Mouse (Mus musculus) G1E (cell line): ENCODE measurements around the gene Bsdc1. TPM values are rescaled to one million over a fixed set of nuclear protein-coding genes. Genes with fewer than 3 reads are reported as not detected.
"Not testable (repeated sequence)": the region's sequence is repeated elsewhere in the genome, so short reads cannot be mapped to it uniquely, and the experiment has no call there.

Experiments used
- ATAC-seq: 2 replicates; pipeline ENCODE4 v1.8.0; 2016; ENCODE audit warnings: mild to moderate bottlenecking; ENCODE audit not compliant: insufficient number of reproducible peaks, poor library complexity, low FRiP score, severe bottlenecking; ENCODE audit errors: extremely low read depth
- DNase-seq: peaks from one replicate; pipeline ENCODE4 v3.0.0; 2012; ENCODE audit warnings: low spot score
- H3K27me3 ChIP-seq: 2 replicates; pipeline ENCODE4 v1.6.1; 2012; ENCODE audit warnings: mild to moderate bottlenecking, low read length, inconsistent platforms; ENCODE audit not compliant: insufficient read depth
- H3K36me3 ChIP-seq: replicated peaks from 2 replicates; pipeline ENCODE3; 2012; ENCODE audit warnings: mild to moderate bottlenecking, inconsistent platforms
- H3K4me1 ChIP-seq: 2 replicates; pipeline ENCODE4 v1.6.1; 2012; ENCODE audit warnings: low read depth, low read length, inconsistent platforms, mixed read lengths; ENCODE audit not compliant: insufficient read depth
- H3K4me3 ChIP-seq: 2 replicates; pipeline ENCODE4 v1.5.1; 2012; ENCODE audit warnings: low read depth, mild to moderate bottlenecking, inconsistent platforms, low read length, moderate library complexity, mixed read lengths
- H3K9me3 ChIP-seq: replicated peaks from 2 replicates; pipeline ENCODE4 v1.6.1; 2012; ENCODE audit warnings: inconsistent platforms
- CTCF ChIP-seq: IDR thresholded peaks from 2 replicates; pipeline ENCODE4 v1.5.1; 2012; ENCODE audit warnings: low read depth, low read length, inconsistent platforms, mixed read lengths
- GATA1 ChIP-seq: IDR thresholded peaks from 2 replicates; pipeline ENCODE4 v1.6.1; 2012; ENCODE audit warnings: borderline replicate concordance, low read length, inconsistent platforms, mixed read lengths
- GATA2 ChIP-seq: IDR thresholded peaks from 2 replicates; pipeline ENCODE4 v1.6.1; 2012; ENCODE audit warnings: low read depth, low read length, inconsistent platforms, borderline replicate concordance
- POLR2AphosphoS5 ChIP-seq: IDR thresholded peaks from 2 replicates; pipeline ENCODE4 v1.6.1; 2012; ENCODE audit warnings: low read depth, low read length, inconsistent platforms; ENCODE audit not compliant: insufficient replicate concordance
- TAL1 ChIP-seq: conservative IDR thresholded peaks from 2 replicates; pipeline ENCODE4 v1.6.1; 2012; ENCODE audit warnings: low read depth, low read length, inconsistent platforms, mixed read lengths
- polyA plus RNA-seq: library from polyadenylated mRNA; stranded (reverse); fragments of >175 nt; gene quantifications from 2 replicates; pipeline ENCODE4 v1.2.3, GENCODE M21; 2012
- total RNA-seq, 2 experiments: library from RNA; stranded (forward) in 1 of 2; stranded (reverse) in 1 of 2; fragments of 200-1000 nt in 1 of 2; fragments of >200 nt in 1 of 2; fragmentation: Nextera tagmentation in 1 of 2; gene quantifications; 2 replicates each; pipeline ENCODE4 v1.2.3; 2014 to 2017

The Bsdc1 gene
- total and polyA plus RNA-seq, 3 experiments: 28.4 to 91.3 (median 34.8) TPM

GRCm38 (mm10) chr4:129516925-129517324 lies 55.5 kb downstream of the Bsdc1 start:
- H3K4me1 ChIP-seq: peaks cover 21% of the 10 kb centered on the region
- ATAC-seq (no peak), DNase-seq (no peak)
- H3K9me3 ChIP-seq: no peaks in the 10 kb centered on the region
- H3K27me3 ChIP-seq: peaks cover 28% of the 10 kb centered on the region
- H3K4me3 ChIP-seq: no peak overlapping the region
- H3K36me3 ChIP-seq: peaks cover 59% of the 10 kb centered on the region
- no peak for TF ChIP-seq GATA1
- no peak for TF ChIP-seq TAL1
- TF ChIP-seq CTCF: no peak
- TF ChIP-seq GATA2: no peak

DNA sequence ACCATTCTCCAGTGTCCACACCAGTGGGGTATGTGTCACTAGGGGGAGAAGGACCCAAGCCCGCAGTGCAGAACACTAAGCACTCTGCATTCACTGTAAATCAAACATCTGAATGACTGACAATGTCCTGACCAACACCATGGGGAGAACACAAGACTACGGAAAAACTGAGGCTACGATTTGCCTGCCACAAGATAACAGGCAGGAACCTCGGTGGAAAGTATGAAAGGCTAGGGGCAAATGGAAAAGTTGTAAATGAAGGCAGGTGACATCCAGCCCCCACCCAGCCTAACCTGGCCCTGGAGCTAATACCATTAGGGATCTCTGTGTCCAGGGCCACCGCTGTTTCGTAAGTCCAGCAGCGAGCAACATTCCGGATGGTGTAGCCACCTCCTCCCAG lies 57.1 kb downstream of the Bsdc1 start:
- H3K36me3 ChIP-seq: peaks cover 75% of the 10 kb centered on the region
- ATAC-seq: no peak
- H3K4me3 ChIP-seq: no peak overlapping the region
- no peaks in the 10 kb centered on the region for H3K9me3 ChIP-seq
- peaks cover 13% of the 10 kb centered on the region; the same call in 1 of the 2 replicates for H3K27me3 ChIP-seq
- no peak for TF ChIP-seq GATA2
- no peak for TF ChIP-seq POLR2AphosphoS5
- TF ChIP-seq TAL1: no peak
- TF ChIP-seq GATA1: no peak
- no peak for TF ChIP-seq CTCF
- peaks cover 14% of the 10 kb centered on the region for H3K4me1 ChIP-seq
- DNase-seq: no peak

DNA sequence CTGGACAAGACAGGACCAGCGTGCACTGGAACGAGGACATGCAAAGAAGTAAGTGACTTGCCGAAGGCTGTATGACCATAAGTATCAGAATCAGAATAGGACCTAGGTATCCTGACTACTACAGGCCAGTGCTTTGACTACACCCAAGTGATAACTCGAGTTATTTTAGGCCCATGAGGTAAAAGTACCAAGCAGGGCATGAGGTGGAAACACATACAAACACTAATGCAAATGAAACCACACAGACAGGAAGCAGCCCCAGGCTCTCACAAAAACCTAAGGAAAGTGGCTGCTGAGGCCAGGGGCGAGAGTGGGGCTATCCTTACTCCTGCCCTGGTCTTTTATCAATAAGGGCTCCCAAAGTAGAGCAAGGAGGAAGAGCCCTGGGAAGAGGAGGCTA lies 64.0 kb downstream of the Bsdc1 start:
- Histone ChIP-seq H3K4me1 (no peaks in the 10 kb centered on the region; the same call in 1 of the 2 replicates), H3K36me3 (peaks cover 82% of the 10 kb centered on the region), H3K27me3 (no peaks in the 10 kb centered on the region), H3K4me3 (no peak overlapping the region), H3K9me3 (no peaks in the 10 kb centered on the region)
- DNase-seq (no peak), ATAC-seq (no peak)
- TF ChIP-seq POLR2AphosphoS5 (no peak), TAL1 (no peak), CTCF (no peak), GATA1 (no peak), GATA2 (no peak)

DNA sequence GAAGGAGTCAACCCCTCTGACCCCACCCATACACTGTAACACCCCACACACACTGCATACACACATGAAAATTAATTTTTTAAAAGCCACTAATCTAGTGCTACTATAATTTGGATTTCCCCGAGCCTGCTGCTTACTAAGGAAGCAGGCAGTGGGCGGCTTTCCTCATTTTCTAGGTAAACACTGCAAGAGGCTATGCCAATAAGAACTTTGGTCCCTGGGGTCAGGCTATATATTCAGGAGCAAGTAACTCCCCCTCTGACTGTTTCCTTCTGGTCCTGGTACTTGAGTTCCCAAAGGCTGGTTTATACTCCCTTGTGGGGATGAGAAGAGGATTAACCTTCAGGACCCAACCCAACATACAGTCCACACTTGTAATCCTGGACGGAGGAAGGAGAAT lies 64.5 kb downstream of the Bsdc1 start:
- Histone ChIP-seq H3K36me3 (peaks cover 83% of the 10 kb centered on the region), H3K27me3 (no peaks in the 10 kb centered on the region), H3K9me3 (no peaks in the 10 kb centered on the region), H3K4me3 (no peak overlapping the region), H3K4me1 (no peaks in the 10 kb centered on the region; the same call in 1 of the 2 replicates)
- no peak for DNase-seq
- ATAC-seq: no peak
- no peak for TF ChIP-seq POLR2AphosphoS5
- no peak for TF ChIP-seq TAL1
- TF ChIP-seq CTCF: no peak
- no peak for TF ChIP-seq GATA1
- no peak for TF ChIP-seq GATA2

DNA sequence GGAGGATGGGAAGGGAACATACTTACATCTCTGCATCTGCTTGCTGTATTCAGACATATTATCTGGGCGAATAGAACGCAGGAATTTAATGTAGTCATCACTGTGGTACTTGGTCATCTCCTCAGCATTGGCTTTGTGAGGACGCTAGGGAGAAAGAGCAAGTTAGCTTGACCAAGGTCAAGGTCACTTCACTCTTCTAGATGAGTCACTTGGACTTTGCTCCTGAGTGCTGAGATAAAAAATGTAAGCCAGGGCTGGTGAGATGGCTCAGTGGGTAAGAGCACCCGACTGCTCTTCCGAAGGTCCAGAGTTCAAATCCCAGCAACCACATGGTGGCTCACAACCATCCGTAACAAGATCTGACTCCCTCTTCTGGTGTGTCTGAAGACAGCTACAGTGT lies 67.5 kb downstream of the Bsdc1 start:
- ATAC-seq, H3K4me1 ChIP-seq: not testable (repeated sequence)
- peaks cover 78% of the 10 kb centered on the region for H3K36me3 ChIP-seq

More for the DNA sequence above, 67.5 kb downstream of the Bsdc1 start:
- not testable (repeated sequence) for H3K9me3 ChIP-seq, H3K27me3 ChIP-seq, DNase-seq, H3K4me3 ChIP-seq

Other genes starting within 250 kb of the Bsdc1 start
- gene C77080, start 200.2 kb upstream of the Bsdc1 start, total RNA-seq (2014; fragmentation: Nextera tagmentation): 67.9 and 76.6 TPM in 2 replicates
- gene C77080, start 200.2 kb upstream of the Bsdc1 start, total RNA-seq (2017): 22.0 and 23.6 TPM in 2 replicates
- 182 and 196 TPM in 2 replicates for gene C77080, start 200.2 kb upstream of the Bsdc1 start, polyA plus RNA-seq
- 17.2 and 18.7 TPM in 2 replicates for gene Sync, start 174.0 kb upstream of the Bsdc1 start, total RNA-seq (2014; fragmentation: Nextera tagmentation)
- gene Sync, start 174.0 kb upstream of the Bsdc1 start, total RNA-seq (2017): 2.1 TPM in 2 replicates
- gene Sync, start 174.0 kb upstream of the Bsdc1 start, polyA plus RNA-seq: 6.1 and 6.9 TPM in 2 replicates
- gene Rbbp4, start 126.2 kb upstream of the Bsdc1 start, total RNA-seq (2014; fragmentation: Nextera tagmentation): 223 and 238 TPM in 2 replicates
- gene Rbbp4, start 126.2 kb upstream of the Bsdc1 start, total RNA-seq (2017): 120 and 127 TPM in 2 replicates
- gene Rbbp4, start 126.2 kb upstream of the Bsdc1 start, polyA plus RNA-seq: 64.7 and 74.1 TPM in 2 replicates
- gene Zbtb8os, start 125.9 kb upstream of the Bsdc1 start, total RNA-seq (2014; fragmentation: Nextera tagmentation): 12.0 and 15.3 TPM in 2 replicates
- 57.2 and 77.1 TPM in 2 replicates for gene Zbtb8os, start 125.9 kb upstream of the Bsdc1 start, total RNA-seq (2017)
- gene Zbtb8os, start 125.9 kb upstream of the Bsdc1 start, polyA plus RNA-seq: 2.3 and 2.8 TPM in 2 replicates
- gene Zbtb8a, start 83.5 kb upstream of the Bsdc1 start, total RNA-seq (2014; fragmentation: Nextera tagmentation): not detected in 2 replicates
- gene Zbtb8a, start 83.5 kb upstream of the Bsdc1 start, total RNA-seq (2017): 0.64 and 0.87 TPM in 2 replicates
- gene Zbtb8a, start 83.5 kb upstream of the Bsdc1 start, polyA plus RNA-seq: 0.14 and 0.17 TPM in 2 replicates
- not detected in 2 replicates for gene Zbtb8b, start 20.7 kb upstream of the Bsdc1 start, total RNA-seq (2014; fragmentation: Nextera tagmentation)
- gene Zbtb8b, start 20.7 kb upstream of the Bsdc1 start, total RNA-seq (2017): 0.06 and 0.16 TPM in 2 replicates
- not detected in 2 replicates for gene Zbtb8b, start 20.7 kb upstream of the Bsdc1 start, polyA plus RNA-seq
- gene Tssk3, start 29.4 kb downstream of the Bsdc1 start, total RNA-seq (2014; fragmentation: Nextera tagmentation): not detected in 2 replicates
- 0.38 TPM in 1 of 2 replicates, not detected in the other for gene Tssk3, start 29.4 kb downstream of the Bsdc1 start, total RNA-seq (2017)
- not detected in 2 replicates for gene Tssk3, start 29.4 kb downstream of the Bsdc1 start, polyA plus RNA-seq
- not detected in 2 replicates for gene Fam229a, start 29.6 kb downstream of the Bsdc1 start, total RNA-seq (2014; fragmentation: Nextera tagmentation)
- not detected in 2 replicates for gene Fam229a, start 29.6 kb downstream of the Bsdc1 start, total RNA-seq (2017)
- 0.31 TPM in 1 of 2 replicates, not detected in the other for gene Fam229a, start 29.6 kb downstream of the Bsdc1 start, polyA plus RNA-seq
- gene Marcksl1, start 52.0 kb downstream of the Bsdc1 start, total RNA-seq (2014; fragmentation: Nextera tagmentation): 14.5 and 18.7 TPM in 2 replicates
- 13.4 and 13.6 TPM in 2 replicates for gene Marcksl1, start 52.0 kb downstream of the Bsdc1 start, total RNA-seq (2017)
- 38.9 and 47.0 TPM in 2 replicates for gene Marcksl1, start 52.0 kb downstream of the Bsdc1 start, polyA plus RNA-seq
- 79.8 and 86.5 TPM in 2 replicates for gene Hdac1, start 81.1 kb downstream of the Bsdc1 start, total RNA-seq (2014; fragmentation: Nextera tagmentation)
- gene Hdac1, start 81.1 kb downstream of the Bsdc1 start, total RNA-seq (2017): 64.5 and 76.7 TPM in 2 replicates
- 53.7 and 63.6 TPM in 2 replicates for gene Hdac1, start 81.1 kb downstream of the Bsdc1 start, polyA plus RNA-seq
- 3.5 TPM in 1 of 2 replicates, not detected in the other for gene Lck, start 112.1 kb downstream of the Bsdc1 start, total RNA-seq (2014; fragmentation: Nextera tagmentation)
- 1.7 and 2.1 TPM in 2 replicates for gene Lck, start 112.1 kb downstream of the Bsdc1 start, total RNA-seq (2017)
- 1.3 and 1.8 TPM in 2 replicates for gene Lck, start 112.1 kb downstream of the Bsdc1 start, polyA plus RNA-seq
- not detected in 2 replicates for gene Fam167b, start 117.0 kb downstream of the Bsdc1 start, total RNA-seq (2014; fragmentation: Nextera tagmentation)
- not detected in 2 replicates for gene Fam167b, start 117.0 kb downstream of the Bsdc1 start, total RNA-seq (2017)
- not detected in 2 replicates for gene Fam167b, start 117.0 kb downstream of the Bsdc1 start, polyA plus RNA-seq
- 152 and 159 TPM in 2 replicates for gene Eif3i, start 139.1 kb downstream of the Bsdc1 start, total RNA-seq (2014; fragmentation: Nextera tagmentation)
- gene Eif3i, start 139.1 kb downstream of the Bsdc1 start, total RNA-seq (2017): 241 and 272 TPM in 2 replicates
- gene Eif3i, start 139.1 kb downstream of the Bsdc1 start, polyA plus RNA-seq: 130 and 133 TPM in 2 replicates
- gene Tmem234, start 139.1 kb downstream of the Bsdc1 start, total RNA-seq (2014; fragmentation: Nextera tagmentation): 129 and 155 TPM in 2 replicates
- gene Tmem234, start 139.1 kb downstream of the Bsdc1 start, total RNA-seq (2017): 104 and 120 TPM in 2 replicates
- gene Tmem234, start 139.1 kb downstream of the Bsdc1 start, polyA plus RNA-seq: 207 and 224 TPM in 2 replicates
- 1.7 TPM in 1 of 2 replicates, not detected in the other for gene Dcdc2b, start 152.7 kb downstream of the Bsdc1 start, total RNA-seq (2014; fragmentation: Nextera tagmentation)
- 0.33 TPM in 1 of 2 replicates, not detected in the other for gene Dcdc2b, start 152.7 kb downstream of the Bsdc1 start, total RNA-seq (2017)
- 0.25 TPM in 1 of 2 replicates, not detected in the other for gene Dcdc2b, start 152.7 kb downstream of the Bsdc1 start, polyA plus RNA-seq
- 23.6 and 24.4 TPM in 2 replicates for gene Iqcc, start 157.5 kb downstream of the Bsdc1 start, total RNA-seq (2014; fragmentation: Nextera tagmentation)
- gene Iqcc, start 157.5 kb downstream of the Bsdc1 start, total RNA-seq (2017): 35.0 and 36.7 TPM in 2 replicates
- 7.0 and 8.8 TPM in 2 replicates for gene Iqcc, start 157.5 kb downstream of the Bsdc1 start, polyA plus RNA-seq
- 1.1 TPM in 1 of 2 replicates, not detected in the other for gene Ccdc28b, start 162.4 kb downstream of the Bsdc1 start, total RNA-seq (2014; fragmentation: Nextera tagmentation)
- gene Ccdc28b, start 162.4 kb downstream of the Bsdc1 start, total RNA-seq (2017): 20.7 and 23.8 TPM in 2 replicates
- gene Ccdc28b, start 162.4 kb downstream of the Bsdc1 start, polyA plus RNA-seq: 4.8 and 4.9 TPM in 2 replicates
- 35.5 and 39.7 TPM in 2 replicates for gene Txlna, start 179.5 kb downstream of the Bsdc1 start, total RNA-seq (2014; fragmentation: Nextera tagmentation)
- gene Txlna, start 179.5 kb downstream of the Bsdc1 start, total RNA-seq (2017): 73.5 and 79.6 TPM in 2 replicates
- gene Txlna, start 179.5 kb downstream of the Bsdc1 start, polyA plus RNA-seq: 57.1 and 62.5 TPM in 2 replicates
- gene Kpna6, start 211.2 kb downstream of the Bsdc1 start, total RNA-seq (2014; fragmentation: Nextera tagmentation): 54.7 and 57.9 TPM in 2 replicates
- 21.0 and 23.1 TPM in 2 replicates for gene Kpna6, start 211.2 kb downstream of the Bsdc1 start, total RNA-seq (2017)
- 19.9 and 21.0 TPM in 2 replicates for gene Kpna6, start 211.2 kb downstream of the Bsdc1 start, polyA plus RNA-seq
- 18.3 and 24.8 TPM in 2 replicates for gene Tmem39b, start 235.3 kb downstream of the Bsdc1 start, total RNA-seq (2014; fragmentation: Nextera tagmentation)
- 2.1 and 3.9 TPM in 2 replicates for gene Tmem39b, start 235.3 kb downstream of the Bsdc1 start, total RNA-seq (2017)
- 31.1 and 34.3 TPM in 2 replicates for gene Tmem39b, start 235.3 kb downstream of the Bsdc1 start, polyA plus RNA-seq